Comparison of ENCODE assay signal across 7 mouse cellular contexts in the genomic region with DNA sequence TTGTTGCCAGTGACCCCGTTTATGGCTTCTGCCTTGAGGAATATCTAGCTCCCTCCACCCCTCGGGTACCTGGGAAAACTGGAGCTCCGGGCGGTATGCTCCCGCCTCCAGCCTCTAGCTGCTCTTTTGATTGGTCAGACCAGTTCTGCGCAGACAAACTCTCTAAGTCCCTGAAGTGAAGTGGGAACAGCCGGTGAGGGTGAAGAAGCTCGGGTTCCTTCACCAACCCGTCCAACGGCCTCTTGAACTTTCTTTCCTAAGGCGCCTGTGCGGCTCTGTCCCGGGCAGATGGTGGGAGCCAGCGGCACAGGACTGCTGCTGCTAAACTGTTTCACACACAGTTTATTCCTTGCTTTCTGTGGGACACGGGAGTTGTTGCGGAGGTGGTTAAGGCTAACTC. TPM values are rescaled to one million over a fixed set of nuclear protein-coding genes. Genes with fewer than 3 reads are reported as not detected.
A peak's percentile ranks its signal among the peaks of the same experiment; 100 is the strongest.
DNase-seq lines count a peak whose midpoint lies in the region; ATAC-seq and TF ChIP-seq lines count a peak whose summit lies in the region.

No protein-coding gene starts in this region.

- no peak for TF ChIP-seq EP300 in ES-Bruce4 (IDR thresholded peaks at IDR 0.05; ENCODE audit: insufficient read depth, low read depth, low read length)
- TF ChIP-seq EP300 in heart, postnatal 0 days (IDR thresholded peaks at IDR 0.05; ENCODE audit: low read depth): no peak

- H3K4me2 ChIP-seq in heart, postnatal 0 days (ENCODE audit: low read depth, low read length): peak overlapping the region; percentile 71
- H3K4me2 ChIP-seq in midbrain, embryonic 13.5 days (replicated peaks): peak overlapping the region; percentile 54

- H3K4me3 ChIP-seq in ES-Bruce4 (ENCODE audit: low read depth, low read length): peak overlapping the region; percentile 31
- peak overlapping the region; percentile 39 for H3K4me3 ChIP-seq in heart, postnatal 0 days (ENCODE audit: low read depth, low read length)
- peak overlapping the region; percentile 28 for H3K4me3 ChIP-seq in midbrain, embryonic 13.5 days (replicated peaks)
- no peak overlapping the region for H3K4me3 ChIP-seq in cerebellum, adult 2 months (replicated peaks; ENCODE audit: insufficient read depth, low read depth, low read length)

- WGBS in heart, postnatal 0 days: 3% methylated on average over 16 of the region's 16 CpGs
- 1% methylated on average over 16 of the region's 16 CpGs for WGBS in midbrain, embryonic 13.5 days
- WGBS in cerebellum, adult 2 months: 2% methylated on average over 16 of the region's 16 CpGs

- ATAC-seq in heart, postnatal 0 days (ENCODE audit: insufficient read depth, low read depth): no peak
- no peak for ATAC-seq in midbrain, embryonic 13.5 days

- no peak overlapping the region for H3K27ac ChIP-seq in ES-Bruce4 (ENCODE audit: insufficient read depth, low read length)
- no peak overlapping the region for H3K27ac ChIP-seq in heart, postnatal 0 days (ENCODE audit: low read depth)
- no peak overlapping the region for H3K27ac ChIP-seq in midbrain, embryonic 13.5 days
- no peak overlapping the region for H3K27ac ChIP-seq in cerebellum, adult 2 months (ENCODE audit: insufficient read depth, low read length)

- DNase-seq in ZHBTc4 (ENCODE audit: low read depth, low spot score): peak; percentile 71
- DNase-seq in heart, postnatal 0 days (ENCODE audit: low spot score): no peak
- peak; percentile 60 to 61 for DNase-seq in kidney, postnatal 36 days
- no peak for DNase-seq in cerebellum, adult 2 months
- no peak for DNase-seq in spleen, postnatal 36 days (ENCODE audit: low spot score in 2 of 2)

- H3K9ac ChIP-seq in ES-Bruce4 (ENCODE audit: low read depth, poor library complexity, severe bottlenecking): 0 out of 2 replicates have a peak overlapping the region, but pooled peaks have one; percentile 6
- H3K9ac ChIP-seq in heart, postnatal 0 days (replicated peaks; ENCODE audit: low read depth, low read length): no peak overlapping the region
- H3K9ac ChIP-seq in midbrain, embryonic 13.5 days (replicated peaks): peak overlapping the region; percentile 2; the same call in 1 of the 2 replicates

- no peak for TF ChIP-seq CTCF in ES-Bruce4 (IDR thresholded peaks at IDR 0.05; ENCODE audit: low read depth, low read length)
- no peak for TF ChIP-seq CTCF in heart, postnatal 0 days (IDR thresholded peaks at IDR 0.05; ENCODE audit: low read depth)
- no peak for TF ChIP-seq CTCF in cerebellum, adult 2 months (IDR thresholded peaks at IDR 0.05; ENCODE audit: borderline replicate concordance, insufficient read depth, low read depth, low read length)

- no peaks in the 10 kb centered on the region for H3K4me1 ChIP-seq in ES-Bruce4 (ENCODE audit: control insufficient read depth, insufficient read depth, low read length)
- peaks cover 10% of the 10 kb centered on the region for H3K4me1 ChIP-seq in heart, postnatal 0 days (ENCODE audit: control insufficient read depth, insufficient read depth)
- H3K4me1 ChIP-seq in midbrain, embryonic 13.5 days (replicated peaks): peaks cover 24% of the 10 kb centered on the region
- H3K4me1 ChIP-seq in cerebellum, adult 2 months (ENCODE audit: control insufficient read depth, insufficient read depth, low read length): no peaks in the 10 kb centered on the region

- TF ChIP-seq POLR2A in ES-Bruce4 (IDR thresholded peaks at IDR 0.05; ENCODE audit: insufficient read depth, low read length): no peak
- no peak for TF ChIP-seq POLR2A in cerebellum, adult 2 months (IDR thresholded peaks at IDR 0.05; ENCODE audit: borderline replicate concordance, insufficient read depth, low read length)

- H3K36me3 ChIP-seq in ES-Bruce4 (ENCODE audit: control insufficient read depth, insufficient read depth, low read length, poor library complexity, severe bottlenecking): no peaks in the 10 kb centered on the region
- H3K36me3 ChIP-seq in heart, postnatal 0 days (replicated peaks; ENCODE audit: control insufficient read depth, insufficient read depth, low read length): no peaks in the 10 kb centered on the region
- no peaks in the 10 kb centered on the region for H3K36me3 ChIP-seq in midbrain, embryonic 13.5 days

- H3K27me3 ChIP-seq in ES-Bruce4 (ENCODE audit: control insufficient read depth, insufficient read depth, low read length, poor library complexity, severe bottlenecking): no peaks in the 10 kb centered on the region
- H3K27me3 ChIP-seq in heart, postnatal 0 days (ENCODE audit: control insufficient read depth, insufficient read depth, low read length): peaks cover 55% of the 10 kb centered on the region
- peaks cover 61% of the 10 kb centered on the region for H3K27me3 ChIP-seq in midbrain, embryonic 13.5 days
- H3K27me3 ChIP-seq in cerebellum, adult 2 months (ENCODE audit: control insufficient read depth, insufficient read depth, low read length): no peaks in the 10 kb centered on the region; the same call in 1 of the 2 replicates

- no peaks in the 10 kb centered on the region for H3K9me3 ChIP-seq in ES-Bruce4 (replicated peaks; ENCODE audit: control insufficient read depth, insufficient read depth, low read length, poor library complexity, severe bottlenecking)
- no peaks in the 10 kb centered on the region for H3K9me3 ChIP-seq in heart, postnatal 0 days (replicated peaks; ENCODE audit: control insufficient read depth, low read length)
- H3K9me3 ChIP-seq in midbrain, embryonic 13.5 days: no peaks in the 10 kb centered on the region

RNA-seq across cellular contexts. Expression of gene H2-DMb2, which starts 3.7 kb away (rescaled TPM):
- polyA plus RNA-seq in ES-Bruce4 (2011; ENCODE audit: insufficient read depth, insufficient read length, low read depth, missing spikeins): not detected in 2 replicates
- 1.5 TPM in 1 of 2 replicates, not detected in the other for total RNA-seq in heart, postnatal 0 days (2014; rRNA removed; ENCODE audit: low replicate concordance)
- polyA plus RNA-seq in heart, postnatal 0 days (2015; fragmentation: Nextera tagmentation; extraction: Ambion mirVana): 0.33 and 0.38 TPM in 2 replicates
- polyA plus RNA-seq in midbrain, embryonic 13.5 days (2015; fragmentation: Nextera tagmentation; extraction: Ambion mirVana): 0.14 and 0.32 TPM in 2 replicates
- polyA plus RNA-seq in cerebellum, adult 2 months (2012; rRNA removed): 0.35 and 0.52 TPM in 2 replicates

RNA-seq across cellular contexts. Expression of gene H2-DMb1, which starts 13.5 kb away (rescaled TPM):
- polyA plus RNA-seq in ES-Bruce4 (2011; ENCODE audit: insufficient read depth, insufficient read length, low read depth, missing spikeins): 0.65 and 1.1 TPM in 2 replicates
- 0.19 TPM in 1 of 2 replicates, not detected in the other for total RNA-seq in heart, postnatal 0 days (2014; rRNA removed; ENCODE audit: low replicate concordance)
- polyA plus RNA-seq in heart, postnatal 0 days (2015; fragmentation: Nextera tagmentation; extraction: Ambion mirVana): 0.65 and 0.90 TPM in 2 replicates
- 0.43 TPM in 1 of 2 replicates, not detected in the other for polyA plus RNA-seq in midbrain, embryonic 13.5 days (2015; fragmentation: Nextera tagmentation; extraction: Ambion mirVana)
- polyA plus RNA-seq in cerebellum, adult 2 months (2012; rRNA removed): 1.8 and 3.0 TPM in 2 replicates

RNA-seq across cellular contexts. Expression of gene Brd2, which starts 17.0 kb away (rescaled TPM):
- polyA plus RNA-seq in ES-Bruce4 (2011; ENCODE audit: insufficient read depth, insufficient read length, low read depth, missing spikeins): 190 and 199 TPM in 2 replicates
- total RNA-seq in heart, postnatal 0 days (2014; rRNA removed; ENCODE audit: low replicate concordance): 83.2 and 87.5 TPM in 2 replicates
- 33.4 and 38.4 TPM in 2 replicates for polyA plus RNA-seq in heart, postnatal 0 days (2015; fragmentation: Nextera tagmentation; extraction: Ambion mirVana)
- 128 and 147 TPM in 2 replicates for polyA plus RNA-seq in midbrain, embryonic 13.5 days (2015; fragmentation: Nextera tagmentation; extraction: Ambion mirVana)
- polyA plus RNA-seq in cerebellum, adult 2 months (2012; rRNA removed): 188 and 209 TPM in 2 replicates

RNA-seq across cellular contexts. Expression of gene H2-DMa, which starts 20.1 kb away (rescaled TPM):
- polyA plus RNA-seq in ES-Bruce4 (2011; ENCODE audit: insufficient read depth, insufficient read length, low read depth, missing spikeins): 5.9 and 8.3 TPM in 2 replicates
- 2.6 and 7.2 TPM in 2 replicates for total RNA-seq in heart, postnatal 0 days (2014; rRNA removed; ENCODE audit: low replicate concordance)
- 4.2 and 4.6 TPM in 2 replicates for polyA plus RNA-seq in heart, postnatal 0 days (2015; fragmentation: Nextera tagmentation; extraction: Ambion mirVana)
- 13.1 and 15.3 TPM in 2 replicates for polyA plus RNA-seq in midbrain, embryonic 13.5 days (2015; fragmentation: Nextera tagmentation; extraction: Ambion mirVana)
- polyA plus RNA-seq in cerebellum, adult 2 months (2012; rRNA removed): 13.2 and 13.6 TPM in 2 replicates

RNA-seq across cellular contexts. Expression of gene H2-Oa, which starts 47.3 kb away (rescaled TPM):
- 1.4 TPM in 1 of 2 replicates, not detected in the other for polyA plus RNA-seq in ES-Bruce4 (2011; ENCODE audit: insufficient read depth, insufficient read length, low read depth, missing spikeins)
- total RNA-seq in heart, postnatal 0 days (2014; rRNA removed; ENCODE audit: low replicate concordance): not detected in 2 replicates
- not detected in 2 replicates for polyA plus RNA-seq in heart, postnatal 0 days (2015; fragmentation: Nextera tagmentation; extraction: Ambion mirVana)
- polyA plus RNA-seq in midbrain, embryonic 13.5 days (2015; fragmentation: Nextera tagmentation; extraction: Ambion mirVana): not detected in 2 replicates
- 0.25 and 0.34 TPM in 2 replicates for polyA plus RNA-seq in cerebellum, adult 2 months (2012; rRNA removed)

Comparison
In these comparisons a context has a peak if more than half of its experiments do, and no peak if none do; other contexts are left out.
1. DNase-seq: peak in ZHBTc4 (single experiment) and kidney, postnatal 36 days (2 of 2); none in heart, postnatal 0 days (single experiment), cerebellum, adult 2 months (0 of 2) and spleen, postnatal 36 days (0 of 2).